Mouse (Mus musculus): Measurements from ENCODE around the gene Fitm2.

- TF ChIP-seq CTCF (IDR thresholded peaks at IDR 0.05; ENCODE audit: low read depth), result no peak
- TF ChIP-seq EP300 (IDR thresholded peaks at IDR 0.05; ENCODE audit: low read depth), result no peak
Measured at GRCm38 (mm10) chr2:163438246-163438618, 34.2 kb downstream of the Fitm2 start, which contains the start of gene Gdap1l1.
